22 mouse cellular contexts compared by ENCODE assay signal in the genomic region with DNA sequence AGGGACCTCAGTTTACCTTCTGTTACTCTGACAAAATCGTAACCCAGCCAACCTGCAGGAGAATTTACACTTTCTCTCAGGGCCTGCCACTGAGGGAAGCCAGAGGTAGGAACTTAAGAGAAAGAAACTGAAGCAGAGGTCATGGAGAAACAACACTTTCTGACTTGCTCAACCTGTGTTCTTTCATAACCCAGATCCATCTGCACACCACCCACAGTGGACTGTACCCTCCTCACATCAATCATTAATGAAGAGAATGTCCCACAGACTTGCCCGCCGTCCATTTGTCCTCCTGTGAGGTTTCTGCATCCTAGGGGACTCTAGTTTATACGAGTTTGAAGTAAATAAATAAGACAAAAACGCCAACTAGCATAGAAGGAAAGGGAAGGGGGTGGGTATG. TPM values are rescaled to one million over a fixed set of nuclear protein-coding genes. Genes with fewer than 3 reads are reported as not detected.
A peak's percentile ranks its signal among the peaks of the same experiment; 100 is the strongest.
DNase-seq lines count a peak whose midpoint lies in the region; ATAC-seq and TF ChIP-seq lines count a peak whose summit lies in the region.
"Had no signal": no experiment of that assay in that cellular context is flagged by ENCODE, and none has a peak within 500 bp of the region (broad histone marks: within the 10 kb centered on the region; RNA-seq: fewer than 3 reads in every experiment).

No protein-coding gene starts in this region.

- no peak for ATAC-seq in kidney, embryonic 14.5 days (ENCODE audit: low FRiP score, low TSS enrichment)
- ATAC-seq in liver, embryonic 13.5 days (ENCODE audit: low read depth): peak; percentile 41; the same call in 1 of the 2 replicates
- peak; percentile 95 for ATAC-seq in liver, postnatal 0 days
- ATAC-seq: CD4-positive, CD25-positive, alpha-beta regulatory T cell, adult 4 months; forebrain, postnatal 0 days had no signal

- TF ChIP-seq CTCF in liver, postnatal 0 days (IDR thresholded peaks at IDR 0.05; ENCODE audit: low read depth): no peak

- H3K27ac ChIP-seq in kidney, embryonic 14.5 days (ENCODE audit: low read depth, low read length): no peak overlapping the region
- H3K27ac ChIP-seq in liver, embryonic 13.5 days: no peak overlapping the region
- H3K27ac ChIP-seq in liver, postnatal 0 days (ENCODE audit: low read depth): peak overlapping the region; percentile 90
- H3K27ac ChIP-seq: embryonic facial prominence, embryonic 15.5 days; forebrain, embryonic 12.5 days had no signal

- no peak overlapping the region for H3K4me3 ChIP-seq in kidney, embryonic 14.5 days (ENCODE audit: low read length)
- H3K4me3 ChIP-seq in liver, embryonic 13.5 days (replicated peaks): no peak overlapping the region
- no peak overlapping the region for H3K4me3 ChIP-seq in liver, postnatal 0 days (ENCODE audit: low read depth, low read length)
- H3K4me3 ChIP-seq: embryonic facial prominence, embryonic 15.5 days; forebrain, embryonic 12.5 days; heart, embryonic 13.5 days had no signal

- WGBS in kidney, embryonic 14.5 days: 81% methylated on average over 5 of the region's 5 CpGs
- 48% methylated on average over 5 of the region's 5 CpGs for WGBS in liver, embryonic 13.5 days (ENCODE audit: insufficient replicate concordance)
- WGBS in liver, postnatal 0 days (ENCODE audit: insufficient replicate concordance): 47% methylated on average over 5 of the region's 5 CpGs

- no peaks in the 10 kb centered on the region for H3K4me1 ChIP-seq in kidney, embryonic 14.5 days (ENCODE audit: control insufficient read depth, insufficient read depth, low read length)
- H3K4me1 ChIP-seq in liver, embryonic 13.5 days (replicated peaks): no peaks in the 10 kb centered on the region
- peaks cover 6% of the 10 kb centered on the region; the same call in 1 of the 2 replicates for H3K4me1 ChIP-seq in liver, postnatal 0 days (ENCODE audit: insufficient read depth)
- H3K4me1 ChIP-seq: forebrain, embryonic 12.5 days; heart, embryonic 13.5 days had no signal

- no peaks in the 10 kb centered on the region for H3K9me3 ChIP-seq in kidney, embryonic 14.5 days (ENCODE audit: control insufficient read depth, low read length)
- H3K9me3 ChIP-seq in liver, embryonic 13.5 days (replicated peaks): no peaks in the 10 kb centered on the region
- no peaks in the 10 kb centered on the region for H3K9me3 ChIP-seq in liver, postnatal 0 days (ENCODE audit: low read length)
- H3K9me3 ChIP-seq: embryonic facial prominence, embryonic 15.5 days; forebrain, embryonic 12.5 days; heart, embryonic 13.5 days had no signal

- no peaks in the 10 kb centered on the region for H3K36me3 ChIP-seq in kidney, embryonic 14.5 days (ENCODE audit: control insufficient read depth, insufficient read depth, low read length)
- no peaks in the 10 kb centered on the region for H3K36me3 ChIP-seq in liver, embryonic 13.5 days
- H3K36me3 ChIP-seq in liver, postnatal 0 days (replicated peaks; ENCODE audit: insufficient read depth, low read length): no peaks in the 10 kb centered on the region
- H3K36me3 ChIP-seq: embryonic facial prominence, embryonic 15.5 days; forebrain, embryonic 12.5 days; G1E; heart, embryonic 13.5 days had no signal

- DNase-seq in heart, adult 11 months: peak; percentile 83
- DNase-seq in heart, adult 9 months (ENCODE audit: low spot score in 2 of 2): no peak
- peak; percentile 87 for DNase-seq in kidney, adult 9 months
- no peak for DNase-seq in liver, embryonic 13.5 days
- no peak for DNase-seq in liver
- peak; percentile 34 for DNase-seq in liver, postnatal 0 days
- no peak for DNase-seq in layer of hippocampus, adult 9-10 months (ENCODE audit: low spot score)
- DNase-seq: adrenal gland, postnatal 10 days; B cell, adult 2 months; cerebellum, adult 11 months; cerebellum, adult 8-10 months; cerebellum, postnatal 14 days; embryo, embryonic 11 days; forebrain, postnatal 0 days; gastrocnemius, postnatal 14 days; heart, postnatal 36 days had no signal

- H3K27me3 ChIP-seq in kidney, embryonic 14.5 days (ENCODE audit: control insufficient read depth, insufficient read depth, low read length): no peaks in the 10 kb centered on the region
- no peaks in the 10 kb centered on the region for H3K27me3 ChIP-seq in liver, embryonic 13.5 days
- H3K27me3 ChIP-seq in liver, postnatal 0 days (ENCODE audit: insufficient read depth, low read length): no peaks in the 10 kb centered on the region
- H3K27me3 ChIP-seq: embryonic facial prominence, embryonic 15.5 days; forebrain, embryonic 12.5 days; heart, embryonic 13.5 days had no signal

- no peak overlapping the region for H3K9ac ChIP-seq in kidney, embryonic 14.5 days (ENCODE audit: low read depth, low read length)
- no peak overlapping the region for H3K9ac ChIP-seq in liver, embryonic 13.5 days
- H3K9ac ChIP-seq in liver, postnatal 0 days (replicated peaks): no peak overlapping the region
- H3K9ac ChIP-seq: embryonic facial prominence, embryonic 15.5 days; forebrain, embryonic 12.5 days; forebrain, postnatal 0 days; heart, embryonic 13.5 days had no signal

- H3K4me2 ChIP-seq in kidney, embryonic 14.5 days (replicated peaks; ENCODE audit: low read depth, low read length): no peak overlapping the region
- no peak overlapping the region for H3K4me2 ChIP-seq in liver, embryonic 13.5 days
- no peak overlapping the region for H3K4me2 ChIP-seq in liver, postnatal 0 days (ENCODE audit: low read depth, low read length)
- H3K4me2 ChIP-seq: embryonic facial prominence, embryonic 15.5 days; forebrain, embryonic 12.5 days; heart, embryonic 13.5 days had no signal

- TF ChIP-seq EP300 in liver, postnatal 0 days (IDR thresholded peaks at IDR 0.05; ENCODE audit: low read depth): peak; percentile 43; the same call in 1 of the 2 replicates

RNA-seq across cellular contexts. Expression of a gene that starts 24.4 kb away (rescaled TPM):
- polyA plus RNA-seq in kidney, embryonic 14.5 days (2014; fragmentation: Nextera tagmentation; extraction: Ambion mirVana): 37.3 and 45.4 TPM in 2 replicates
- polyA plus RNA-seq in liver, embryonic 13.5 days (2015; fragmentation: Nextera tagmentation; extraction: Ambion mirVana): 5.1 and 6.4 TPM in 2 replicates
- polyA plus RNA-seq in liver, postnatal 0 days (2015; fragmentation: Nextera tagmentation; extraction: Ambion mirVana): 40.0 and 46.7 TPM in 2 replicates
- polyA plus RNA-seq: CD4-positive, CD25-positive, alpha-beta regulatory T cell, adult 4 months; G1E had no signal

Comparison
In these comparisons a context has a peak if more than half of its experiments do, and no peak if none do; other contexts are left out.
1. DNase-seq: peak in heart, adult 11 months (single experiment), kidney, adult 9 months (single experiment) and liver, postnatal 0 days (single experiment); none in heart, adult 9 months (0 of 2), liver, embryonic 13.5 days (single experiment), liver (single experiment) and layer of hippocampus, adult 9-10 months (single experiment).